Mouse (Mus musculus): ENCODE results near the gene Kcnc1. TPM values are rescaled to one million over a fixed set of nuclear protein-coding genes. Genes with fewer than 3 reads are reported as not detected.
A peak's percentile ranks its signal among the peaks of the same experiment; 100 is the strongest.

The Kcnc1 gene
- polyA plus RNA-seq, 1 experiment from 2014 or later = 0.69 TPM

- H3K9me3 ChIP-seq = no peaks in the 10 kb centered on the region
- H3K4me1 ChIP-seq = peaks cover 22% of the 10 kb centered on the region
- peak overlapping the region; percentile 46 for H3K4me3 ChIP-seq
- under 1% methylated on average over 33 of the region's 33 CpGs for WGBS
- H3K27me3 ChIP-seq (replicated peaks; ENCODE audit: low read depth, poor library complexity, severe bottlenecking) = peaks cover 90% of the 10 kb centered on the region
- DNase-seq (ENCODE audit: low spot score) = peak; percentile 74
- no peaks in the 10 kb centered on the region for H3K36me3 ChIP-seq (replicated peaks)
- H3K27ac ChIP-seq (replicated peaks) = no peak overlapping the region
Measured at GRCm38 (mm10) chr7:46377008-46377346, 19.3 kb upstream of the Kcnc1 start.

- peak; percentile 32 for DNase-seq (ENCODE audit: low spot score)
- Histone ChIP-seq H3K27ac (replicated peaks) (no peak overlapping the region), H3K4me3 (peak overlapping the region; percentile 46), H3K9me3 (no peaks in the 10 kb centered on the region), H3K27me3 (replicated peaks; ENCODE audit: low read depth, poor library complexity, severe bottlenecking) (peaks cover 78% of the 10 kb centered on the region), H3K4me1 (peaks cover 22% of the 10 kb centered on the region), H3K36me3 (replicated peaks) (no peaks in the 10 kb centered on the region)
- 3% methylated on average over 22 of the region's 22 CpGs for WGBS
Measured at GRCm38 (mm10) chr7:46378123-46378522, 18.2 kb upstream of the Kcnc1 start.

DNA sequence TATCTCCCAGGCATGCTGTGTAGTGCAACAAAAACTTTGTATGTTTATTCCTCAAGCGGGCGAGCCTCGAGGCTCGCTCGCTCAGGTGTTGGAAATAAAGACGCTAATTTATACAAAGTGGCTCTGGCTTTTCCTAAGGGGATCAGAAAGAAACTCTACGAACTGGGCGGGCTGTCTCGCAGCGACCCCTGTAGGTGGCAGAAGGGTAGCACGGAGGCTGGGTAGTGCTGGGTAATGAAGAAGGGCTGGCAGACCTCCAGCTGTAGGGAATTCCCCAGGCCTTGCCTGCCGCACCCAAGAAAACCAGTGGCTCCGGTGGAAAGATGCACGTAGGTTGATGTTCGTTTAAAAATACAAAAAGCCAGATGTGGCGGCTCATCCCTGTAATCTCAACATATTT lies 17.3 kb upstream of the Kcnc1 start:
- peak; percentile 69 for DNase-seq (ENCODE audit: low spot score)
- H3K27ac ChIP-seq (replicated peaks) = no peak overlapping the region
- H3K4me3 ChIP-seq = no peak overlapping the region
- no peaks in the 10 kb centered on the region for H3K36me3 ChIP-seq (replicated peaks)
- H3K9me3 ChIP-seq = no peaks in the 10 kb centered on the region
- WGBS = 9% methylated on average over 16 of the region's 16 CpGs
- peaks cover 22% of the 10 kb centered on the region for H3K4me1 ChIP-seq
- H3K27me3 ChIP-seq (replicated peaks; ENCODE audit: low read depth, poor library complexity, severe bottlenecking) = peaks cover 71% of the 10 kb centered on the region

GRCm38 (mm10) chr7:46380625-46381024 lies 15.7 kb upstream of the Kcnc1 start:
- Histone ChIP-seq H3K9me3 (no peaks in the 10 kb centered on the region), H3K27ac (replicated peaks) (no peak overlapping the region), H3K27me3 (replicated peaks; ENCODE audit: low read depth, poor library complexity, severe bottlenecking) (peaks cover 55% of the 10 kb centered on the region), H3K4me3 (no peak overlapping the region), H3K36me3 (replicated peaks) (no peaks in the 10 kb centered on the region), H3K4me1 (peaks cover 22% of the 10 kb centered on the region)
- no peak for DNase-seq (ENCODE audit: low spot score)
- 73% methylated on average over 9 of the region's 9 CpGs for WGBS

GRCm38 (mm10) chr7:46387430-46387829 lies 8.9 kb upstream of the Kcnc1 start:
- Histone ChIP-seq H3K4me1 (no peaks in the 10 kb centered on the region), H3K9me3 (no peaks in the 10 kb centered on the region), H3K36me3 (replicated peaks) (no peaks in the 10 kb centered on the region), H3K27me3 (replicated peaks; ENCODE audit: low read depth, poor library complexity, severe bottlenecking) (peaks cover 13% of the 10 kb centered on the region; the same call in 1 of the 2 replicates), H3K27ac (replicated peaks) (no peak overlapping the region), H3K4me3 (no peak overlapping the region)
- 86% methylated on average over 3 of the region's 3 CpGs for WGBS
- no peak for DNase-seq (ENCODE audit: low spot score)

GRCm38 (mm10) chr7:46389456-46390085 lies 6.7 kb upstream of the Kcnc1 start:
- Histone ChIP-seq H3K4me1 (no peaks in the 10 kb centered on the region), H3K27ac (replicated peaks) (no peak overlapping the region), H3K9me3 (no peaks in the 10 kb centered on the region), H3K36me3 (replicated peaks) (no peaks in the 10 kb centered on the region), H3K4me3 (no peak overlapping the region), H3K27me3 (replicated peaks; ENCODE audit: low read depth, poor library complexity, severe bottlenecking) (peaks cover 30% of the 10 kb centered on the region)
- WGBS = 80% methylated on average over 10 of the region's 10 CpGs
- no peak for DNase-seq (ENCODE audit: low spot score)

GRCm38 (mm10) chr7:46390226-46390625 lies 6.1 kb upstream of the Kcnc1 start:
- no peak for DNase-seq (ENCODE audit: low spot score)
- Histone ChIP-seq H3K27ac (replicated peaks) (no peak overlapping the region), H3K4me1 (peaks cover 1% of the 10 kb centered on the region; the same call in 1 of the 2 replicates), H3K27me3 (replicated peaks; ENCODE audit: low read depth, poor library complexity, severe bottlenecking) (peaks cover 37% of the 10 kb centered on the region), H3K36me3 (replicated peaks) (no peaks in the 10 kb centered on the region), H3K9me3 (no peaks in the 10 kb centered on the region), H3K4me3 (no peak overlapping the region)
- 69% methylated on average over 4 of the region's 4 CpGs for WGBS

DNA sequence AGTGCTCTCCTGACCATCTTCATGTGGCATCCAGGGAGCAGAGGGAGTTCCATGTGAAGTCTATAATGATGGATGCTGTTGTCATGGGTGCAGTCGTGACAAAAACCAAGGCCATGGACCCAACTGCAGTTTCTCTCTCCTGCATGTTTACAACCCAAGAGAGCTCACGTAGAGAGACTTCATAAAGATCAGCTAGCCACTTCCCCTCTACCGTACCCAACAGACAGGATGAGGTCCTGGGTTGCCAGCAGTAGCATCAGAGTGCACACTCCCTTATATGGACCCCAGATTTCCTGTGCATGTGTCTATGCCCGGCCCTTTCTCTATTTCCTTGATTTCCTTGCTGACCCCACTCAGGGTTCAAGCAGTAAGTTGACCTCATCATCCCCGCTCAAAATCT lies 4.6 kb upstream of the Kcnc1 start:
- Histone ChIP-seq H3K4me3 (no peak overlapping the region), H3K27ac (replicated peaks) (no peak overlapping the region), H3K36me3 (replicated peaks) (no peaks in the 10 kb centered on the region), H3K4me1 (peaks cover 16% of the 10 kb centered on the region), H3K27me3 (replicated peaks; ENCODE audit: low read depth, poor library complexity, severe bottlenecking) (peaks cover 46% of the 10 kb centered on the region), H3K9me3 (no peaks in the 10 kb centered on the region)
- no peak for DNase-seq (ENCODE audit: low spot score)
- WGBS = 70% methylated on average over 5 of the region's 5 CpGs

- DNase-seq (ENCODE audit: low spot score) = peak; percentile 83
- Histone ChIP-seq H3K27me3 (replicated peaks; ENCODE audit: low read depth, poor library complexity, severe bottlenecking) (peaks cover 60% of the 10 kb centered on the region), H3K4me3 (no peak overlapping the region), H3K9me3 (no peaks in the 10 kb centered on the region), H3K27ac (replicated peaks) (no peak overlapping the region), H3K4me1 (peaks cover 29% of the 10 kb centered on the region), H3K36me3 (replicated peaks) (no peaks in the 10 kb centered on the region)
- 1% methylated on average over 2 of the region's 2 CpGs for WGBS
Measured at GRCm38 (mm10) chr7:46393116-46393515, 3.2 kb upstream of the Kcnc1 start.

DNA sequence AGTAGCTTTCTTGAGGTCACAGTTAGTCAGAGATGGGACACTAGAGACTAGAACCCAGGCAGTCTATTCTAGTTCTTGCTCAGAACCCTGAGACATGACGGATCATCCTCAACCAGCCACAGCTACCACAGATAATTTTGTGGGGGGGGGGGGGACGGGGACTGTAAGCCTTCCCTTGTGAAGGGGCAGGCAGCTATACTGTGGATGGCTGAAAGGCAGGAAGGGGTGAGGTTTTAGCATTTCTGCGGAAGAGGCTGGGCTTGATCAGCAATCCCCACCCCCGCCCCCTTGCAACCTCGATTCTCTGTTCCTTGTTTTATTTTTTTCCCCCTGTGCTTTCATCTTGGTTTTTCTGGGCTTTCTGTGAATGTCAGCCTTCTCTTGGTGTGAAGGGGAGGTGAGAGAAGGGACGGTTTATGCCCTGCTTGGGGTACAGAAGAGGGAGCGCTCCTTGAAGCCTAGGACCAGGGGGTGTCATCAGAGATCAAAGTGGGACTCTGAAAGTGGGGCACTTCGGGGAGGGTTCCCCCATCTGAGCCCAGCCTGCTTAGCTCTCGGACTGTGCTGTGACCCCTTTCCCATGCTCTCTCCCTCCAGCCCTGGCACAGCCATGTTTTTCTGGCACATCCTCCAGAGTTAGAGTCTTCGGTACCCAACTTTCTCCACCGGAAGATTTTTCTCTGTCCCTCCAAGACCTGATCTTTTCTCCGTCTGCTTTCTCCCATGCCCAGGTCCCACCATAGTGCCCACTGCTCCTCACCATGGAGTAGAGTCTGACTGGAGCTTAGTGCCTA lies 2.4 kb upstream of the Kcnc1 start:
- 54% methylated on average over 12 of the region's 12 CpGs for WGBS
- Histone ChIP-seq H3K36me3 (replicated peaks) (no peaks in the 10 kb centered on the region), H3K27ac (replicated peaks) (no peak overlapping the region), H3K9me3 (no peaks in the 10 kb centered on the region), H3K27me3 (replicated peaks; ENCODE audit: low read depth, poor library complexity, severe bottlenecking) (peaks cover 68% of the 10 kb centered on the region), H3K4me3 (no peak overlapping the region), H3K4me1 (peaks cover 30% of the 10 kb centered on the region)
- DNase-seq (ENCODE audit: low spot score) = no peak

DNA sequence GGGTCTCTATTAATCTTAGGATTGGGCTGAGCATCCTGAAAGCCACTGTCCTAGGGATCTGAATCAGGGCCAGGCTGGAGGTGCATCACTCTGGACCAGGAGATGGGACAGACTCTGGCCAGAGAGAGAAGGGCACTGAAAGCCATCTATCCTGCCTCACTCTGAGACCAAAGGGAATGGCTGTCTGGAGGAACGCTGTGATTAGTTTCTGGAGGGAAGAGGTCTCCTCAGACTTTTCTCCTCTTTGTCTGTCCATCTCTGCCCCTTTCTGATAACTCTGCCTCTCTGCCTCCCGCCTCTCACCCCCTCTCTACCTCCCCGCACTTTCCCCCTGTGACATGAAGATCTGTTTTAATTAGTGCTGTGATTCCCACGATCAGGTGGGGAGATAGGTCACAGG lies 1.4 kb upstream of the Kcnc1 start:
- WGBS = 60% methylated on average over 4 of the region's 4 CpGs
- H3K27me3 ChIP-seq (replicated peaks; ENCODE audit: low read depth, poor library complexity, severe bottlenecking) = peaks cover 79% of the 10 kb centered on the region
- H3K27ac ChIP-seq (replicated peaks) = no peak overlapping the region
- H3K36me3 ChIP-seq (replicated peaks) = no peaks in the 10 kb centered on the region
- no peak for DNase-seq (ENCODE audit: low spot score)
- H3K9me3 ChIP-seq = no peaks in the 10 kb centered on the region
- H3K4me1 ChIP-seq = peaks cover 30% of the 10 kb centered on the region
- no peak overlapping the region for H3K4me3 ChIP-seq

- Histone ChIP-seq H3K4me3 (peak overlapping the region; percentile 66), H3K36me3 (replicated peaks) (no peaks in the 10 kb centered on the region), H3K27ac (replicated peaks) (no peak overlapping the region), H3K4me1 (peaks cover 30% of the 10 kb centered on the region), H3K27me3 (replicated peaks; ENCODE audit: low read depth, poor library complexity, severe bottlenecking) (peaks cover 85% of the 10 kb centered on the region), H3K9me3 (no peaks in the 10 kb centered on the region)
- DNase-seq (ENCODE audit: low spot score) = no peak
- WGBS = 31% methylated on average over 6 of the region's 6 CpGs
Measured at GRCm38 (mm10) chr7:46395571-46395970, 726 bp upstream of the Kcnc1 start.
